Mouse (Mus musculus) gastrocnemius, postnatal 4 days (tissue): ENCODE data around the gene Fgfbp1. TPM values are rescaled to one million over a fixed set of nuclear protein-coding genes. Genes with fewer than 3 reads are reported as not detected.

Experiments
- DNase-seq, 2 experiments: peaks; one replicate each; pipeline ENCODE4 v3.0.0; 2021 to 2022; ENCODE audit warnings: low spot score in 2 of 2, mixed read lengths in 2 of 2
- long read RNA-seq, 2 experiments: library from polyadenylated mRNA; stranded (forward); transcript quantifications; one replicate each; pipeline ENCODE4 v2.0.0; 2021
- total RNA-seq, 2 experiments: library from RNA; stranded (reverse); gene quantifications; 2 replicates each; pipeline ENCODE4 v1.2.3; 2021

The Fgfbp1 gene
- not detected for total RNA-seq
- long read RNA-seq, experiment 1, transcript Fgfbp1-201 (2 exons, 1,161 nt): major isoform, 7 of 8 reads
- long read RNA-seq, experiment 1, partial matches to known transcripts: 0 of 8 reads
- long read RNA-seq, experiment 1, other reads (novel, unspliced or antisense): 0 of 8 reads
- long read RNA-seq, experiment 2: 0 reads

DNA sequence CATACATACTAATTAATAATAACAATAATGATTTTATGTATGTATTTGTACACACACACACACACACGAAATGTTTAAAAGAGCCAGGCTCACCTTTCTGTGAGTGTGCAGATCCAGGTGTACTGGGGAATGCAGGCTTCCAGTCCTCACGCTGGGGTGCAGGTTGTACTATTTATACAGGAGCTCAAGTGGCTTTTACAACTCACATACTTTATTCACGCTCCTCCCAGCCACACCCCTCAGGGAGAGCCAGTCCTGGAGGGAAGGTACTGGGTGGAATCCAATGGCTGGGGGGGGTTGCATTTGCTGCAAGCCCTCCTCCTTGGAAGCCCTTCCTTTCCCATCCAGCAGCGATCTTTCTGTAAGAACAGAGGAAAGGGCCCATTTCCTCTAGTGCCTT, at the start of gene Fgfbp1:
Gene Fgfbp1, minus strand, starts transcription at position 160 of the 400 bp plus-strand sequence.
- DNase-seq: no peak

GRCm38 (mm10) chr5:43998295-43998989, 16.9 kb upstream of the Fgfbp1 start:
- DNase-seq: no peak

DNA sequence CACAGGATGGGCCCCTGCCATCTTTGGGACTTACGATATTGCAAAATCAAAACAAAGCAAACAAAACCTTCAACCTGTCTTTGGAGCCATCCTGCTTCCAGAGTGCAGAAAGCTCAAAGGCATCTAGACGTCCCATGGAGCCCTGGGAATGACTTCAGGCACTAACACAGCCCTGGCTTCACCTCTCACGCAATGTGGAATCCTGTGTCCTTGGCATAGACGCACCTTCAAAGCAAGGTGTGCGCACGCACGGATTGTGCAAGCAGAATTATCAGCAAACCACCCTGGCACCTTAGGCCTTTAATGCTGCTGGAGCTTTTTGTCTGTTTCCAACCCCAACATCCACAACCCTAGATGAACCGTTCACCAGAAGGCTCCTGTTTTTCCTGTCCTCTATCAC, 16.0 kb upstream of the Fgfbp1 start:
- no peak for DNase-seq

DNA sequence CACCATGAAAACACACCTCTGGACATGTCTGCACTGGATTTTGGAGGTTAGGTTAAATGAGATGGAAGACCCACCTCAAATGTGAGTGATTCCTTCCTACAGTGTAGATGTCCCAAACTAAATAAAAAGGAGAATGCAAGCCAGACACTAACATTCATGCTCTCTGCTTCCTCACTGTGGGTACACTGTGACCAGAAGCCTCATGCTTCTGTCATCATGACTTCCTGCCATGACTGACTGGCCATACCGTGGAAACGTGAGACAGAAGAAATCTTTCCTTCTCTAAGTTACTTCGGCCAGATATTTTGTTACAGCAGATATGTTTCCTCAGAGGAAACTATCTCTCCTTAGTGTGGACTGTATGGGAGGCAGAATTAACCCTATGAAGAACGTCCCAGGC, 14.6 kb upstream of the Fgfbp1 start:
- no peak for DNase-seq

DNA sequence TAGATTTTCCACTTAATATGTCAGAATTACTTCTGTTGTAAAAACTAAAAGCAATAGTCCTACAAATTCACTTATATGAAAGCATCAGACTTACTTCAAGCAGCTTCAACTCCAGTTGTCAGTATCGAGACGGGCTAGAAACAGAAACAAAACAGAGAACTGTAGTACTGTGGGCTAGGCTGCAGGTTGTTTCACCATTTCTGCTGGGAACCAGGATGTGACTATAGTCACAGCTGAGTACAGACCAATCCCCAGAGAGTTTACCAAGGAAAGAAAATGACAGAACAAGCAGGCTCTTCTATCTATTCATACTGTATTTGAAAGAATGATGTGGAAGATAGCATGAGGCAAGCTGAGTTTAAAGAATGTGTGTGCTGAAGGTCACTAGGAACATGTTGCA, 13.4 kb upstream of the Fgfbp1 start:
- DNase-seq: no peak

- peak in 1 of 2 experiments; percentile 37 for DNase-seq
These were observed 8.7 kb upstream of the Fgfbp1 start for GRCm38 (mm10) chr5:43990316-43990715.

- DNase-seq: no peak
These were observed 7.4 kb upstream of the Fgfbp1 start for GRCm38 (mm10) chr5:43989017-43989416.

GRCm38 (mm10) chr5:43986212-43986611, 4.6 kb upstream of the Fgfbp1 start:
- DNase-seq: no peak

GRCm38 (mm10) chr5:43982896-43983295, 1.3 kb upstream of the Fgfbp1 start:
- no peak for DNase-seq

DNA sequence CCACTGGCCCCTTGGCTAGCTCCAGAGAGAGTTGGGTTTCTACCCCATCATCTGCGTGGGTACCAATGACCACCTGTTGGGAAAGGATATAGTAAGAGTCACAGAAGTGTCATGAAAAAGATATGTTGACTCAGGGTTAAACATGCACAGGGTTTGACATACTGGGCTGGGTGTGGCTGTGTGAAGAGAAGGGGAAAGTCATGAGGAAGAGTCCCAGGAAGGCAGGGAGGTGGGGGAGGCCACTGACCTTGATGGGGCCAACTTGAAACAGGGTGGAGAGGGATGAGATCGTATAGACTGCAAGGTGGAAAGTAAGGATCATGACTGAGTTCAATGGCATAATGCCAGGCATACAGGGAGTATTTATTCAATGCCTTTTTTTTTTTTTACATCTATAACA, 1.2 kb downstream of the Fgfbp1 start:
- no peak for DNase-seq

DNA sequence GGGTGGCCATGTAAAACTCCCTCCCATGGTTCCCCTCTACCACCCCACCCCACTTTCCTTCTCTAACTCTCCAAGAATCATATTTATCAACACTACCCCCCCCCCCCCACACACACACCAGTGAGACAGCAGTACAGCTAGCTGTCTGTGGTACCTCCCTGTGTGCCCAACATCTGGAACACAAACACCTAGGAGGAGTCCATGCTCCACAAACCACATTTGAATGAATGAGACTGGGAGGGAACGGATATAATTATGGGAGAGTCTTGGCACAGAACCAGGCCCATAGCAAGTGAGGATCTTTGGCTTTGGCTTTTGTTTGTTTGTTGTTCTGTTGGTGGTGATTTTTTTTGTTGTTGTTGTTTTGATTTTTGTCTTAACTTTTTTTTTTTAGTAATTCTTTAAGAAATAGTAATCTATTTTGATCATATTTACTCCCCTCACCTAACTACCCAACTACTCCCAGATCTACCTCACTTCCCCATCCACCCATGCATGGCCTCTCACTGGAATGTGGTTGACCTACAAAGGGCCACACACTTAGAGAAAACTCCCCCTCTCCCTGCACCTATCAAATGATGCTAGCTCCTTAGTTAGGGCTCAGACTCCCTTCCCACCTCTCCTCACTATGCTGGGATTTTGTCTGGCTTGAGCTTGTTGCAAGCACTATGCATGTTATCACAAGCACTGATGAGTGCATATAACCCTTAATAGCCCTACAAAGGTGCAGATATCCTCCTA, 4.6 kb downstream of the Fgfbp1 start:
- no peak for DNase-seq

DNA sequence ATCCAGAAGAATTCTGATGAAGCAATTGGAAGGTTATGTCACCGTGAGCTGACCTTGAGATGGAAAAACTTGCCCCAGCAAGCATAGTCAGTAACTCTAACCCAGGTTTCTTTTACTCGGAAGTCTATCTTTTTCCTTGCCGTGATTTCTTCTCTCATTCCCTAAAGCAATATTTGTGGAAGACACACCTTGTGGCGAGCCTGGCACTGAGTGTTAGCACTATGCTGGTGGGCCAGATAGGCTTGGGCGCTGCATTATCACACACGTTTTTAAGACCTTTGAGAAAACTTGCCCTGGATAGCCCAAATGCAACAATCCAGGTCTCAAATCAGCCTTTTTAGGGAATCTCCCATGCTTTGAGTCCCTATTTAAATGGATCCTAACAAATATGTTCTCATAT, 7.4 kb downstream of the Fgfbp1 start:
- DNase-seq: no peak

- no peak for DNase-seq
These were observed 10.4 kb downstream of the Fgfbp1 start for GRCm38 (mm10) chr5:43971156-43971555.

DNA sequence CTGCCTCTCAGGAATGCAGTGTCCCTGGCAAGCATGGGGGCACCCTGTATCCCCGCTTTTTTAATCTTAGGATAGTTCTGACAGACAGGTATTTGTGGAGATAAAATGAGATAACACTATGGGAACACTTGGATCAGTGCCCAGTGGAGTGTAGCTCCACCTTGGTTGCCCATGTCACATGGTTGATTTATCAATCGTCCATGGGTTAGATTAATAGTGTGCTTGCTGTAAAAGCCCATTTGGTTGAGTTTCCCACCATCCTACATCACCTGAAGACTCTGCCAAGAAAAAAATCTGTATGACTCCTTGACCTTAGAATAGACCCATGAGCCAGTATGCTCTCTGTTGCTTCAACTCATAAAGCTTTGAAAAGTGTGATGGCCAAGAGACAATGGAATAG, 11.0 kb downstream of the Fgfbp1 start:
- no peak for DNase-seq

DNA sequence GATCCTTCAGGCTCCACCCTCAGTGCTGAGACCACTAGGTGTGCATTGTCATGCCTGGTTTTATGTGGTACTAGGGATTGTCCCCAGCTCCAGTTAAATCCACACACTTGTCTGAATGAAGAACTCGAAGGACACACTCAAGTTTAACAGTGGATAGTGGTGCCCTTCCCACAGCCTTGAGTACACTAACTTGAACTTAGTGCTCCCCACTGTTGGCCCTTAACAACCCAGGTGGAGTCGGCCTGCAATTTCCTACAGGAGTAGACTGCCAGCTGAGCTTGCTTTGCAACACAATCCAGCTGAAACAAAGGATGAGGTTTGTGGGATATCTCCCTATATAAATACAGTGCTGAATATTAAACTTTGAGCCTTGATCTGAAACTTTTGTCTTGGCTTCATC, 12.9 kb downstream of the Fgfbp1 start:
- no peak for DNase-seq

DNA sequence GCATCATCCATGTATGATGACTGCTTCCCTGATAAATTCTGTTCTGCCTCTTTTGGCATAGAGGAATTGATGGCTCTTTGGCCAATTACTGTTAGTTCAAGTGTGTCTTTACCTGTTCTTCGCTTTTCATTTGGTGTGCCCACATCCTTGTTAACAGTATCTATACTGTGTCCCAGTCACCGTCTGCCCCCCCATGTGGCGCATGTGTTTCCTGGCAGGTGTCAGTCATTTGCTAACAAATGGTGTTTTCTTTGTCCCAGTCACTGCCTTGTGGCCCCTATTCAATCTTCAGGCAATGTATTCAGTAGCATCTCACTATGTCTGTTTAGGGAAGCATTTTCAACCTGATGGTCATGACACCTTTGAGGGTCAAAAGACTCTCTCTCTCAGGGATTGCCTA, 20.5 kb downstream of the Fgfbp1 start:
- DNase-seq: no peak

- DNase-seq: no peak
These were observed 21.6 kb downstream of the Fgfbp1 start for GRCm38 (mm10) chr5:43959884-43960440.

- DNase-seq: no peak
These were observed 28.3 kb downstream of the Fgfbp1 start for GRCm38 (mm10) chr5:43953241-43953640.

DNA sequence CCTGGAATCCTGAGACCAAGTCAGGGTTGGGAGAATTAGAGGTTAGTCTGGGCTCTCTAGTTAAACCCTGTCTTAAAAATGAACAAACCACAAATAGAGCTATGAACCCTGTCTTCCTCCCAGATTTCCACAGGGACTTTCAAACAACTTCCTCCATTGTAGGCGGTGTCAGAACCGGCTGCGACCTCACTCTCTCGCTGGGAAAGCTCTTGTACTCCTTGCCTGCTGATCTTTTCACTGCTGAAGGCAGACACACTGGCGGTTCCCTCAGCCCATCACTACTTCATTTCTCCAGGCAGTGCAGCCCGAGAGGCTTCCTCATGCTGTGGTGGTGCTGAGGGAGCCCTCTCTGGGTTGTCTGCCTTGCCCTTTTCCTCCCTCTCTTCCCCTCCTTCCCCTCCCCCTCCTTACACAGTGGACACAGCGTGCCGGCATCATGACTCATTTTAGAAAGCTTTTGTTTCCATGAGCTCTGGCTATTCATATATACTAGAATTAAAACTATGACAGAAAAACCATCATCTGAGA, 32.8 kb downstream of the Fgfbp1 start:
- peak in 1 of 2 experiments; percentile 10 for DNase-seq

DNA sequence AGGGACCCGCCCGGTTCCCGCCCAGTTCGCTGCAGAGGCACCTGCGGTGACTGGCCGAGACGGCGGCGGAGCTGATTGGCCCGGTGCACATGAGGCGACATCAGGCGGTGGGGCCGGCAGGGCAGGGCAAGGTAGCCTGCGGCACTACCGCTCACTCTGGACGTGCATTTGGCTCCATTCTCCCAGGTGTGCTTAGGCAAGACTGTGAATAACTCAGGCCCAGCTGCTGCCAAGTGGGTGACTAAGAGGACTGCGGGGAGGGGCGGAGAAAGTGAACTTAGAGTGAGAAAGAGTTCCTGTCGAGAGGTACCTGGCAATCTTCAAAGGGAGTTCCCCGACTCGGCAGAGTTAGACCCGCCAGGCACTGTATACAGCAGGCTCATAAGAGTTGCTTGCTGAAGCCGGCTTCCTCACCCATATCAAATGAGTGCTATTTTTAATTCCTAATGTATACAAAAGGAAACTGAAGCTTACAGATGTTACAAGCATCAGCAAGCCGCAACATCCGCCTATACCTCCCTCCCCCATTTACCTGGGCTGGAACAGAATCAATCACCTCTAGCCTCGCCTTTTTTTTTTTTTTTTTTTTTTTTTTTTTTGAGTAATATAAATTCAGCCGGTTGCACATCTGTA, 33.4 kb downstream of the Fgfbp1 start:
- DNase-seq: peak; percentile 18 to 24

DNA sequence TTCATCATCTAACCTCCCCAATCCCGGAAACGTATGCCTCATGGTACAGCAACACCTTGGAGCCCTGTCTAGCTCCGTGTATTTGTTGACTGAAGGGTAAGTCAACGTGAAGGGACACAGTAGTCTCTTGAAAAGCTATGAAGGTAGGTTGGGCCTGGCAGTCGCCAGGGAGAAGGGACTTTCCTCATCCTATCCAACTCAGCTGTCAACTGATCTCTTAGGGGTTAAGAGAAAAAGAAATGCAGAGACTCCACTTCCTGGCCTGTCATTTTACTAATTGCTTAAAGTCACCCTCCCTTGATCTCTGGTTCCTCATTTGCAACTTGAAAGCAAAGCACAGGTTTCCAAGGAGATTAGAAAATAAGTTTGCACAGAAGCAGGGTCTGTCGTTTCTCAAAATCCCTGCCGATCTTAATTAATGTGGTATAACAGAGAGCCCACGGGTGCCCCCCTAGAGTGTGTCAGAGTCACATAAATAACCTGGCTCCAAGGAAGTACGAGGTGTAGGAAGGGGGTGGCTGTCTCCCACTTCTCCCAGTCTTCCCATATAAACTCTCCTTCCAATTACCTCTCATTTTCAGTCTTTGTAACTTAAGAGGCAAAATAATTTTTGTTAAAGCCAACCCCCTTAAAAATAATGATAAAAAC, 34.1 kb downstream of the Fgfbp1 start:
- DNase-seq: no peak
